Mouse (Mus musculus): ENCODE measurements around the gene Fam163a. TPM values are rescaled to one million over a fixed set of nuclear protein-coding genes. Genes with fewer than 3 reads are reported as not detected.
"Not testable (repeated sequence)": the region's sequence is repeated elsewhere in the genome, so short reads cannot be mapped to it uniquely, and the experiment has no call there.

Gene Fam163a
- polyA plus RNA-seq, 1 experiment from 2014 or later = 0.34 TPM

DNA sequence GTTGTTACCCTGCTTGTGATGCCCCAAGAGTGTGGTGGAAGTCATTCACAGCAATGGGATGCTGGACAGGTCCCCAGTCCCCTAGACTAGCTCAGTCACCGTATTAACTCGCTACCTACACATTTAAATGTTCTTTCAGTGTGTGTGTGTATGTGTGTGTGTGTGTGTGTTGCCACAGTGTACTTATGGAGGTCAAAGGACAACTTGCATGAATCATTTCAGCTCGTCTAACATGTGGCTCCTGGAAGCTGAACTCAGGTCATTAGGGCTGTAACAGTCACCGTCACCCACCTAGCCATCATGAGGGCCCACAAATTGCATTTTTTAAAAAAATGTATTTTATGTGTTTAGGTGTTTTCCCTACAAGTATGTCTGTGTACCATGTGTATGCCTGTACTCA, 142.6 kb downstream of the Fam163a start:
- Histone ChIP-seq H3K4me3 (no peak overlapping the region), H3K9me3 (replicated peaks) (no peaks in the 10 kb centered on the region), H3K36me3 (peaks cover 77% of the 10 kb centered on the region), H3K27ac (no peak overlapping the region), H3K4me1 (no peaks in the 10 kb centered on the region), H3K27me3 (ENCODE audit: low read depth, poor library complexity, severe bottlenecking) (no peaks in the 10 kb centered on the region)
- 89% methylated on average over 4 of the region's 4 CpGs for WGBS
- no peak for DNase-seq (ENCODE audit: low spot score)

DNA sequence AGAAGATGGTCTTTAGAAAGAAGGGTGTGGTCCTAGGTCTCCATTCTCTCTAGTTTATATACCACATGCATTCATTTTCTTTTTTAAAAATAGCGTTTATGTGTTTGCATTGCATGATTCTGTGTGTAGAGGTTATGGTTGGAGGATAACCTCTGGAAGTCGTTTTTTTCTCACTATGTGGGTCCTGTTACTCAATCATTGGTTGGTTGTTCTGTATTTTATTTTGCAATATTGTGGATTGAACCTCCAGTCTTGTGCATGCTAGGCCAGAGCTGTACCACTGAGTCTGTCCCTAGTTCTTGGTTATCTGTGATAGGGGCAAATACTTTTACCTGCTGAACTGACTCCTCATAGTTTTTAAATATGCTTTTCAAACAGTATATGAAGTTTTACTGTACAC, 146.6 kb downstream of the Fam163a start:
- Histone ChIP-seq H3K9me3 (replicated peaks) (no peaks in the 10 kb centered on the region), H3K36me3 (peaks cover 74% of the 10 kb centered on the region), H3K4me3 (no peak overlapping the region), H3K27me3 (ENCODE audit: low read depth, poor library complexity, severe bottlenecking) (no peaks in the 10 kb centered on the region), H3K4me1 (no peaks in the 10 kb centered on the region), H3K27ac (no peak overlapping the region)
- 85% methylated on average over 2 of the region's 2 CpGs for WGBS
- no peak for DNase-seq (ENCODE audit: low spot score)

DNA sequence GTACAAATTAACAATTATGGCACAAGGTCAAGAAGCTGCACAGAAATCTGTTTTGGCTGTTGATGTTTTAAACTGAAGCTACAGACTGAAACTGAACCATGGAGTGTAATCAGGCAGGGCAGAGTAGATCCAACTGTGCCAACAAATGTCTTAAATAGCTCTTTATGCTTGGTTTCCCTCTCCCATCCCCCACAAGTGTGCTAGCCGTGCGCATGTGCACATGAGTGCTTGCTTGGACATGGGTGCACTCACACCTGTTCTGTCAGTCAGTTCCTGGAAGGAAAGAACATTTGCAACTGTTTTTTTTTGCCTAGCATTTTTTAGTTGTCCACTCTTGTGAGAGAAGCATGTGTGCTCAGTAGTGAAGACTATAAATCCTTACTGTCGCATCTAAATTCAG, 158.1 kb downstream of the Fam163a start:
- no peak for DNase-seq (ENCODE audit: low spot score)
- WGBS = 93% methylated on average over 3 of the region's 3 CpGs
- H3K9me3 ChIP-seq (replicated peaks) = no peaks in the 10 kb centered on the region
- no peaks in the 10 kb centered on the region for H3K27me3 ChIP-seq (ENCODE audit: low read depth, poor library complexity, severe bottlenecking)
- peaks cover 96% of the 10 kb centered on the region for H3K36me3 ChIP-seq
- no peak overlapping the region for H3K4me3 ChIP-seq
- H3K27ac ChIP-seq = no peak overlapping the region
- peaks cover 9% of the 10 kb centered on the region for H3K4me1 ChIP-seq

DNA sequence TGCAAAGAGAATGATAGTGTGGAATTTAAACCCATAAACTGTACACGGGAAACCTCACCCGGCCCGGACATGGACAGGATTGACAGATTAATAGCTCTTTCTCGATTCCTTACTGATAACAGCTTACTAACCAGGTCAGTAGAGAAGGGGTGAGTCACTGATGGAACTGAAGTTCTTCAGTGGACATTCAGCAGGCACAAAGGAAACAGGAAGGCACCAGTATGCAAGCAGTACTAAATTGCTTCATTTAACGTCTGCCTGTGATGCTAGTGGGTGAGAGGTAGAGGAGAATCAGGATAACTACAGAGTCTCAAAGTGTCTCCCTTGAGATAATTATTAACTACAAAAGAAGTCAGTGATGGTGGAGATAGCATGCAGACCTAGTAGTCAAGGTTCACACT, 160.6 kb downstream of the Fam163a start:
- Histone ChIP-seq H3K36me3 (peaks cover 71% of the 10 kb centered on the region), H3K27me3 (ENCODE audit: low read depth, poor library complexity, severe bottlenecking) (no peaks in the 10 kb centered on the region), H3K27ac (no peak overlapping the region), H3K4me1 (peaks cover 16% of the 10 kb centered on the region), H3K4me3 (no peak overlapping the region), H3K9me3 (replicated peaks) (no peaks in the 10 kb centered on the region)
- 83% methylated on average over 5 of the region's 5 CpGs for WGBS
- no peak for DNase-seq (ENCODE audit: low spot score)

DNA sequence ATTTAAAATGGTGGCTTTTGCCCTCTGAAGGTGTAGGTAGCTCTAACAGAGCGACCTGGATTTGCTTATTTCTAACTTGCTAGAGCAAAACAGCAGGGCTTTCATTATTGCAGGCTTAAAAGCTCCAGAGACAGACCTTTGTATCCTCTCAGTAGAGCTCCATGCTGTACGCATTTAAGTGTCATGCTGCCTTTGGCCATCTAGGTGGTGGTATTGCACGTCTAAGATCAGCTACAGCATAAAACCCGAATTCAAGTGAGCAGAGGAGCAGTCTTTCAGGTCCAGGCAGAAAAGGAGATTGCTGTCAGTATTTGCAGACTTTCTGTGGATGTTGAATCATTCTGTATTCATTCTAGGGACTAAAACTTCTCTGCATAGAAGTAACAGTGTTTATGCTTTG, 161.8 kb downstream of the Fam163a start:
- H3K9me3 ChIP-seq (replicated peaks) = no peaks in the 10 kb centered on the region
- H3K4me3 ChIP-seq = no peak overlapping the region
- no peaks in the 10 kb centered on the region for H3K27me3 ChIP-seq (ENCODE audit: low read depth, poor library complexity, severe bottlenecking)
- WGBS = 43% methylated on average over 4 of the region's 4 CpGs
- H3K36me3 ChIP-seq = peaks cover 59% of the 10 kb centered on the region
- no peak overlapping the region for H3K27ac ChIP-seq
- DNase-seq (ENCODE audit: low spot score) = no peak
- H3K4me1 ChIP-seq = peaks cover 16% of the 10 kb centered on the region

DNA sequence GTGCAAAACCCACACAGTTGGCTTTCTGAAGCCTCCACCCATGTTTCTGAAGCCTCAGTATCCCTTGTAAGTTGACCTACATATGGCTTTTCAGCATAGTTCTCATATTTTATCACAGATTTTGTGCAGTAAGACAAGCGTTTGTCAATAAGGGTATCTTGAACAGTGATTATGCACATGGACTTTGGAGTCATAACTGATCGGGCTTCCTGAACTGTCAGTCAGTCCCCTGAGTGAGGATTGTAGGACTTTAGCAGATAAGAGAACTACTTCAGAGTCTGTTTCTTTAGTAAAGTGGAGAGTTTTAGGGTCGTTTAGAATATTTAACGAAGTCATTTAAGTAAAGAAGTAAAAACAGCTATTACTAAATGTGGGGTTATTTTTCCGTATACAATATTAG, 162.3 kb downstream of the Fam163a start:
- DNase-seq (ENCODE audit: low spot score) = no peak
- Histone ChIP-seq H3K4me3 (peak overlapping the region; percentile 60; the same call in 1 of the 2 replicates), H3K27me3 (ENCODE audit: low read depth, poor library complexity, severe bottlenecking) (no peaks in the 10 kb centered on the region), H3K27ac (no peak overlapping the region), H3K9me3 (replicated peaks) (no peaks in the 10 kb centered on the region), H3K4me1 (peaks cover 16% of the 10 kb centered on the region), H3K36me3 (peaks cover 54% of the 10 kb centered on the region)
- WGBS = 92% methylated on average over 5 of the region's 5 CpGs

DNA sequence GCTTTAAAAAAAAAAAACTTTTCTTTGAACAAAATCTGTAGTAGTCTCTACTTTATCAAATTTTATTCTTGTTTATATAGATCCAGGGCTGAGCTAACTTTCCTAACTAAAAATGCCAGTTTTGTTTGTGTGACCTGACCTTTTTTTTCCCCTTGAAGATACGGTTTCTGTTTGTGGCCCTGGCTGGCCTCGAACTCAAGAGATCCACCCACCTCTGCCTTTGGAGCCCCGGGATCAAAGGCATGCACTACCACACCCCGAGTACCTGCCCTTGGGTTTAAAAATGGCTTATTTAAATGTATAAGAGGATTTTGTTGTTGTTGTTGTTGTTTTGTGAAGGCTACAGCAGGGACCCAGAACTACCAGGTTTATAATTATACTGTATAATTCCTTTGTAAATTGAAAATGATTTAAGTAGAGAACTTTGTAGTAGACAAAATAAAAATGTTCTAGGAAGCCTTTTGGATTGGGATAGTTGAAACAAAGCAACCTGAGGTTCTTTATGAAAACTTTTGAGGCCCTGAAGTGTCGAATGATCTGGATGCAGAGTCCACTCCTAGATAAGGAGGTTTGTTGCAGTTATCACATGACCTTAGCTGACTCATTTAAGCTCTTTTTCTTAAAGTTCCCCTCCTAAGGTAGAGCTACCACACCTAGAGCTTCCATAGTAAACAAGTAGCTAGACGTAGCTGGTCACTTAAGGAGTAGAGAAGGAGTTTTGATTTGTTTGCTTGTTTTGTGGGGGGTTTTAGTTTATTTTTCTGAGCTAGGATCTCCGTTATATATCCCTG, 163.2 kb downstream of the Fam163a start:
- peaks cover 46% of the 10 kb centered on the region for H3K36me3 ChIP-seq
- WGBS = 49% methylated on average over 7 of the region's 7 CpGs
- H3K27me3 ChIP-seq (ENCODE audit: low read depth, poor library complexity, severe bottlenecking) = no peaks in the 10 kb centered on the region
- peak overlapping the region; percentile 82; the same call in 1 of the 2 replicates for H3K27ac ChIP-seq
- H3K4me1 ChIP-seq = peaks cover 21% of the 10 kb centered on the region
- peak overlapping the region; percentile 60 for H3K4me3 ChIP-seq
- H3K9me3 ChIP-seq (replicated peaks) = no peaks in the 10 kb centered on the region
- DNase-seq (ENCODE audit: low spot score) = no peak

DNA sequence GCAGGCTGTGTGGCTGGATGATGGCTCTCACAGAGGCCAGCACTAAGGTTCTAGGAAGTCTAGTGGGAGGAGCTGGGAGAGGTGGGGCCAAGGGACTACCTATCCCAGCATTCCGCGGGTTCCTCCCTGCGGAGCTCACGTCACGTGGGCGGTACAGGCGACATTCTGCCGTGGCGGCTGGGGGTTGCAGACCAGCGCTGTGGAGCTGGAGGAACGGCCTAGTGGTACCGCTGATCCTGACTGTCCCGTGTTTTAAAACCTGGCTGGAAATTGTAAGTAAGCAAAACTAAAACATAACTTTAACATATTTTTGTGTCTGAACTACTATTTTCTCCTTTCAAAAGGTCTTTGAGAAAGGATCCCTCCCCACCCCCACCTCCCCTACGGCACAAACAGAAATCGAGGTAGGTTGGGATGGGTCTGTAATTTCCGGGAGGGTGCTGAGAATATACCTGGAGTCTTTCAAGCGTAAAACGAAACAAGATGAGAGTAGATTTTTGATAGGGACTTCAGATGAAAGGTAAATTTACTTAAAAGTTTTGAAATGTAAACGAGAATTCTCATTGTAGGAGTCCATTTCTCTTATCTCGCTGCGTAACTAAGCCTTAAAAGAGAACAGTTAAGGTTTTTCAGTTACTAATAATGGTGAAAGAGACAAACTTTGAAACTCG, 164.0 kb downstream of the Fam163a start:
- Histone ChIP-seq H3K27ac (peak overlapping the region; percentile 82), H3K4me1 (peaks cover 21% of the 10 kb centered on the region), H3K9me3 (replicated peaks) (no peaks in the 10 kb centered on the region), H3K4me3 (peak overlapping the region; percentile 60), H3K27me3 (ENCODE audit: low read depth, poor library complexity, severe bottlenecking) (no peaks in the 10 kb centered on the region), H3K36me3 (peaks cover 38% of the 10 kb centered on the region)
- WGBS = 2% methylated on average over 22 of the region's 22 CpGs
- DNase-seq (ENCODE audit: low spot score) = peak; percentile 89

DNA sequence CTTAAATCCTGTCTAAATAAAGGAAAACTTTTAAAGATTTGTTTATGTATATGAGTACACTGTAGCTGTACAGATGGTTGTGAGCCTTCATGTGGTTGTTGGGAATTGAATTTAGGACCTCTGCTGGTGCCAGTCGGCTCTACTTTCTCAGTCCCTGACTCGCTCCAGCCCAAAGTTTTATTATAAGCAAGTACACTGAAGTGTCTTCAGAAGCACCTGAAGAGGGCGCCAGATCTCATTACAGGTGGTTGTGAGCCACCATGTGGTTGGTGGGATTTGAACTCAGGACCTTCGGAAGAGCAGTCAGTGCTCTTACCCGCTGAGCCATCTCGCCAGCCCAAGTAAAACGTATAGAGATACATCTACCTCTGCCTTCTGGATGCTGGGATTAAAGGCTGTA, 164.8 kb downstream of the Fam163a start:
- DNase-seq (ENCODE audit: low spot score); H3K4me3 ChIP-seq; H3K27me3 ChIP-seq (ENCODE audit: low read depth, poor library complexity, severe bottlenecking); H3K27ac ChIP-seq; H3K9me3 ChIP-seq (replicated peaks): not testable (repeated sequence)
- peaks cover 21% of the 10 kb centered on the region for H3K4me1 ChIP-seq
- peaks cover 29% of the 10 kb centered on the region for H3K36me3 ChIP-seq
- WGBS = 69% methylated on average over 7 of the region's 7 CpGs

DNA sequence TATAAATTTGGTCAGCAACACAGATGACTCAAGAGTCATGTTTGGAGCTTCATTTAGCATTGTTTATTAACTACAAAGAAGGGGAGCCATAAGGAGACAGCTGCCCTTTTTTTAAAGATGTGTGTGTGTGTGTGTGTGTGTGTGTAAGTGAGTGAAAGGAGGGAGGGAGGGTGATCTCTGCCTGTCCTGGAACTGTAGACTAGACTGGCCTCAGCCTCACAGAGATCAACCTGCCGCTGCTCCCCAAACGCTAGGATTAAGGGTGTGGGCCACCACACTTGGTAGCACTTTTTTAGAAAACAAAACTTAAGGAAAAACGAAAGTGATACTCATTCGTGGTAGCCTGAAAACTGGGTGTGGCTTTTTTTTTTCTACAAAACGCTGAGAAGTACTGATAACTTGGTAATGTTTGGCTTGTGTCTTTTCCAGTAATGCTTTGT, 167.7 kb downstream of the Fam163a start:
- H3K4me1 ChIP-seq = peaks cover 26% of the 10 kb centered on the region

DNA sequence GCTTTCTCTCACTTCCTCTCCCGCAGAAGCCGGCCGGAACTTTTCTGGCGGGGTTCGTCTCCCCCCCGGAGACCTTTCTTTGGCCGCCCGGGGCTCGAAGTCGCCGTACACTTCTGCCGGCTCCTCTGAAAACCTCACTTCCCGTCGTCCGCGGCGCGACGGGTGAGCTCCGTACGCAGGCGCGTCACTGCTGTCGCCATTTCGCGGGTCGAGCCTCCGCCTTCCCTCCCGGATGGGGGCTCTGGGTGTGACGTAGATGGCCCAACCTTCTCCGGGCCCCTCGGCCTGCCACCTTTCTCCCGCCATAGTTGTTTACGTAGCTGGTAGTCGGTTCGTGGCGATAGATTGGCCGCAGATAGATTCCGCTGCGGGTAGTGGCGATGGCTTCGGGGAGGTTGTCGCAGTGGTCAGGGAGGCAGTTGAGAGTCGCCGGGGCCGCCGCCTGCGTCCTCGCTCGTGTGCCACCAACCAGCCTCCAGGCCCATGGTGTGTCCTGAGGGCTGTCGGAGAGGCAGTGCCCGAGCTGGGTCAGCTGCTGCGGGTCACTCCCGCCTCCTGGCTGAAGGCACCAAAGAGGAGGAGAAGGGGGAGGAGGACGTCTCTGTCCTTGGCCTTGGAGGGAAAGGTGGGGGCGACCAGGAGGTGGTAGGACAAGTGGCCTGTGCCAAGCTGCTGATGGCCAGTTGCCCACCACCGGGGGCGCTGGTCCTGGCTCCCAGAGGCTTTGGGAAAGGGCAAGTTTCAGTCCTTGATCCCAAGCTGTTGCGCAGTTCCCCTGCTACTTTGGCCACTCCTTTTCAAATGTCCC, 168.7 kb downstream of the Fam163a start, which contains the start of gene Tor1aip1:
Gene Tor1aip1, minus strand, starts transcription at position 551 of the 808 bp plus-strand sequence.
- Histone ChIP-seq H3K36me3 (peaks cover 30% of the 10 kb centered on the region), H3K27me3 (ENCODE audit: low read depth, poor library complexity, severe bottlenecking) (no peaks in the 10 kb centered on the region), H3K4me3 (peak within 1 kb of the TSS; percentile 73), H3K27ac (peak within 1 kb of the TSS; percentile 99), H3K4me1 (peaks cover 17% of the 10 kb centered on the region), H3K9me3 (replicated peaks) (no peaks in the 10 kb centered on the region)
- peak; percentile 97 for DNase-seq (ENCODE audit: low spot score)
- WGBS = under 1% methylated on average over 59 of the region's 59 CpGs

More for the DNA sequence above, 167.7 kb downstream of the Fam163a start:
- Histone ChIP-seq H3K27me3 (ENCODE audit: low read depth, poor library complexity, severe bottlenecking) (no peaks in the 10 kb centered on the region), H3K36me3 (peaks cover 22% of the 10 kb centered on the region), H3K4me3 (peak overlapping the region; percentile 73), H3K27ac (peak overlapping the region; percentile 50; the same call in 1 of the 2 replicates), H3K9me3 (replicated peaks) (no peaks in the 10 kb centered on the region)
- WGBS = 71% methylated on average over 5 of the region's 5 CpGs
- DNase-seq (ENCODE audit: low spot score) = no peak

DNA sequence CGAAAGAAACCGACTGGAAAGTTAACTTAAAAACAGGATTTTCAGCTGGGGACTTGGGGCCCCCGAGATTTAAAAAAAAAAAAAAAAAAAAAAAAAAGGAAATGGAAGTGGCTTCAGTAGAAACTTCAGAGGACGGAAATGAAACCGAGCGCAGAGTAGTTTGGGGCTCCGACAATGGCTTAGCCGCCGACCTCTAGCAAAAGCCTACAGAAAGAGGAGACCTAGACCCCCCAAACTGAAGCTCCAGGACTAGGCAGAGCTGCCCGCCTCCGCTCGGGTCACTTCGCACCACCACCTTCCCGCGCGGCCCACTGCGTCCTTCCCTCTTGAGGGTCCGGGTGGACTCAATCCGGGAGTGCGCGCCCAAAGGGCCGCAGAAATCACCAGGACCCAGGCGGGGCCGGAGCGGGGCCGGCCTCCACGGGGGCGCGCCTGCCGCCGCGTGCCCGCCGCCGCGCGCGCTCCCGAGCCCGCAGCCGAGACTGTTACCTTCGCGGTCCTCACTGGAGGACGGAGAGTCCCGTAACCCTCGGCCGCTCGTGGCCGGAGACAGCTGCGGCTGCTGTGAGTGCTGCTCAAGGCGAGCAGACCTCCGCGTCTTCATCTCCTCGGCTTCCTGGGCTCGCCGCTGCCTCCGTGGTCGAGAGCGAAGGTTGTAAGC, 169.4 kb downstream of the Fam163a start, which contains the start of gene Tor1aip2:
Gene Tor1aip2, plus strand, starts transcription at position 135 of the 661 bp plus-strand sequence.
- peaks cover 16% of the 10 kb centered on the region for H3K4me1 ChIP-seq
- peaks cover 37% of the 10 kb centered on the region for H3K36me3 ChIP-seq
- no peaks in the 10 kb centered on the region for H3K27me3 ChIP-seq (ENCODE audit: low read depth, poor library complexity, severe bottlenecking)
- peak within 1 kb of the TSS; percentile 73 for H3K4me3 ChIP-seq
- DNase-seq (ENCODE audit: low spot score) = peak; percentile 92
- WGBS = under 1% methylated on average over 59 of the region's 59 CpGs
- peak within 1 kb of the TSS; percentile 99 for H3K27ac ChIP-seq
- H3K9me3 ChIP-seq (replicated peaks) = no peaks in the 10 kb centered on the region

Measured in limb, embryonic 10.5 days (tissue).